Mouse (Mus musculus) gastrocnemius, postnatal 4 days (tissue): ENCODE measurements at regions not wholly inside any gene's neighbourhood (a gene's known extent, or its start where the extent isn't known, plus 50 kb on each side); places are given as distances from the start of the nearest gene placed in this dataset.
"Not testable (repeated sequence)": the region's sequence is repeated elsewhere in the genome, so short reads cannot be mapped to it uniquely, and the experiment has no call there.

Experiments used
- DNase-seq, 2 experiments: peaks; one replicate each; pipeline ENCODE4 v3.0.0; 2021 to 2022; ENCODE audit warnings: low spot score in 2 of 2, mixed read lengths in 2 of 2

GRCm38 (mm10) chr14:102805936-102806923 is 176.2 kb downstream of the Kctd12 start:
- DNase-seq: peak in 1 of 2 experiments; percentile 16

- DNase-seq: no peak
Measured at GRCm38 (mm10) chr14:102795676-102796075, 186.8 kb downstream of the Kctd12 start.

- no peak for DNase-seq
Measured at GRCm38 (mm10) chr14:102794898-102795297, 187.5 kb downstream of the Kctd12 start.

DNA sequence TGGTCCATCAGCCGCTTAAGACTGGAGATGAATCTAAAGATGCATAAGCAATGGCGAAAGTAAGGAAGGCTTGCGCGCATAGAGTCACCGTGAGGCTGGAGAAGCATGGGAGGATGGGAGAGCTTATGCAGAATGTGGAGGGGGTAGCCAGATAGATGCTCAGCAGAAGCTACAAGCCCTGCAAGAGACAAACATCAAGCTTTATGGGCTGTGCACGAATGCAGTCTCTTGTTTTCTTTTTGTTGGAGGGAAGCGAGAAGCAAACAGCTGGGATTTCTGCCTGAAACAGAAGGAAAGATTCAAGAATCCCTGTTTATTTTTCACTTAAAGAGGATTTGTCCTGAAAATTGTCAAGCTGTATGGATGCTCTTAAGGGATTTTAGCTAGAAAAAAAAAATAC is 188.7 kb downstream of the Kctd12 start:
- no peak for DNase-seq

DNA sequence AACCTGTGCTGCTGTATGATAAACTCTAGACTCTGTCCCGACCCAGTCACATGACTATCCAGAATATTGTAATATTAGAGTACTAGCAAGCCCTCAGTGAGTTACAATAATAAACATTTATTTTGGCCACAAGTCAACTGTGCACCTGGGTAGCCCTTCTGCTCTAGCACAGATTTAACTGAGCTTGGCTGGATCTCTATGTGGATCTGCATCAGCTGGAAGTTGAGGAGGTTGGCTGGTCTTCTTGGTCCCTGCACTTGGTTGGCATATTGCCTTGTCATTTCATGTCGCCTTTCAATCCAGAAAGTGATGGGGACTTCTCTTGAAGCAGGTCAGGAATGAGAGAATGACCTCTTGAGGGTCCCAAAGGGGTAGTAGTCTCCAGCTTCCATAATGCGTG is 191.5 kb downstream of the Kctd12 start:
- DNase-seq: no peak

- no peak for DNase-seq
Measured at GRCm38 (mm10) chr14:102782227-102782626, 200.2 kb downstream of the Kctd12 start.

GRCm38 (mm10) chr14:102769716-102770115 is 212.7 kb downstream of the Kctd12 start:
- no peak for DNase-seq

DNA sequence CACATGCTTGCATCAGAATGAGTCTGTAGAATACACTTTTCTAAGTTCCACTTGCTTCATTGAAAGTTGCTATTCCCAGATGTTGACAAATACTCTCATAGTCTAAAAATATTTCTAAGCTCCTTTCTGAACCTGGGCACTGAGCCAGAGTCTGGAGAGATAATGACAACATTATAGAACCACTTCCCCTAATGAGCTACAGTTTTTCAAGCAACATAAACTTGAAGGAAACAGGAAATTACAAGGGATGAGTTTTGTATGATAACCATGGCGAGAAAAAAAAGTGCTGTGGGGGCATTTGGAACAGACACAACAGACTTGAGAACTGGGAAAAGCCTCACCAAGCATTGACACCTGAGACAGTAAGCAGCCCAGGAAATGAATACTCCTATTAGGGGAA is 233.8 kb downstream of the Kctd12 start:
- peak in 1 of 2 experiments; percentile 26 for DNase-seq

DNA sequence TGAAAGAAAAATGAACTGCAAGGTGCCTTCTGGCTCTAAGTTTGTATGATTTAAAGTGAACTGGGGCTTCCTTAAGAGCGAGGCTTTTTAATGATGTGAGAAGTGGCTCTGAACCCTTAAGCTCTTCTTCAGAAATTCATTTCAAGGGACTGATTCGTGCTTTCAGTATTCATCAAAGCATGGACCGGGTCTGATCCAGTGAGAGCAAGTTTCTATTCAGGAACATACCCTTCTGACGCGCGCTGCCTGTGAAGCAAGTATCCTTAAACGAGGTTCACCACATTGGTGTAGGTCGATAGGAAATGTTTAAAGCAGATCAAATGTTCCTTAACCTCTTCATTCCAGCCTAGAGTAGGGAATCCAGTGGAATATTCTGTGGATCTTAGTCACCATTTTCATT is 240.1 kb downstream of the Kctd12 start:
- no peak for DNase-seq

- DNase-seq: no peak
Measured at GRCm38 (mm10) chr14:102736656-102737055, 245.8 kb downstream of the Kctd12 start.

- DNase-seq: not testable (repeated sequence)
Measured at GRCm38 (mm10) chr14:102733718-102734117, 248.7 kb downstream of the Kctd12 start.

- DNase-seq: no peak
Measured at GRCm38 (mm10) chr14:102731746-102732145, 250.7 kb downstream of the Kctd12 start.

DNA sequence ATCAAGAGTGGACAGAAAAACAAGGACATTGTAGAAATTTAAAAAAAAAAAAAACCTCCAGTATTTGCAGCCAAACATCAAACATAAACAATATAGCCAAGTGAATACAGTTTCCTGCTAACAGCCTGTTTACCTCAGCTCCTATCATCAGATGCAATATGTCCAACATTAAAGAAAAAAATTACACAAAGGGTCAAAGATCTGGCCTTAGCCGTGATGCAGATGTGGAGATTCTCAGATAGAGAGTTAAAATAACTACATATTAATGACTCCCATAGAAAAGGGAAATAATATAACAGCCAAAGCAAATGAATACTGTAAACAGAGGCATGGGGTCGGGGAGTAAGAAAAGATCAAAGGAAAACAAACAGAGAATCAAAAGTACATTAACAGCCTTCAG is 259.8 kb downstream of the Kctd12 start:
- DNase-seq: no peak

- DNase-seq: peak in 1 of 2 experiments; percentile 12
Measured at GRCm38 (mm10) chr14:102718558-102718957, 263.9 kb downstream of the Kctd12 start.

DNA sequence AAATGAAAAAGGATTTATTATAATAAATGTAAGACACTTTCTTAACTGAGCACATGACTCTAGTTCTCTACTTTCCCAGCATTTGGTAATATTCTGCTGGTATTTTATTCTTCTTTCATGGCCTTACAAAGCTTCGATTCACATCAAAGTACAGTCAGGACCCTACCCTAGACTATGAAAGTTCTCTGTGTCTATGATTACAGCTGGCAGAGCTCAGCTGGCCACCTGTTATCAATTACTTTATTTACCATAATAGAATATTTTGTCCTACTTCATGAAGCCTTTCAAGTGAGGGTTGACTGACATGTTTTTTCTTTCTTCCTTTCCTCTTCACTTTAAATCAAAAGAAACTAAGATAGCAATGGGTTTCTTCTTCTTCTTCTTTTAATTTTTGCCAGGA is 269.8 kb downstream of the Kctd12 start:
- no peak for DNase-seq

DNA sequence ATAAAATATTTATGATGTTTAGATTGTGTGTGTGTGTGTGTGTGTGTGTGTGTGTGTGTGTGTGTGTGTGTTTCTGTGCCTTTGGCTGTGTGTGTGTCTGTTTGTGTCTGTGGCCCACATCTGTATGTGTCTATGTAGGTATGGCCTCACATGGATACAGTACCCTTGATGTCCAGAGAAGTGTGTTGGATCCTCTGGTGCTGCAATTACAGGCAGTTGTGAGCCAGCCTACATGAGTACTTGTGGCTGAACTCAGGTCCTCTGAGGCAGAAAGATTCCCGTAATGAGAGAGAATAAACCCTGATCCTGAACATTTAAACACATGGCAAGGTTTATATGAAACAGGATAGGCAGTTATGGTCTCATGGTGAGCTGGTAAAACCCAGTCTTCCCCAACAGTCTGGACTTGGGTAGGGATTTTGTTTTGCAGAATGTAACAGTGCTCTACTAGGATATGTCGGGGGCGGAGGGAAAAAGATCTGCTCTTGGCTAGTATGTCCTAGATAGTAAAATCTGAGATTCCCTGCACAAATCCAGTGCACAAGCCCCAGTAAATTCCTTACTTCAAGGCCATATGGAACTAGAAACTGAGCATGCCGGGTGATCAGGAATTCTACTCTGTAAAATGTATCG is 275.6 kb downstream of the Kctd12 start:
- no peak for DNase-seq

GRCm38 (mm10) chr14:102701108-102701507 is 281.3 kb downstream of the Kctd12 start:
- no peak for DNase-seq

- no peak for DNase-seq
Measured at GRCm38 (mm10) chr14:102700457-102700856, 282.0 kb downstream of the Kctd12 start.

- no peak for DNase-seq
Measured at GRCm38 (mm10) chr14:102699015-102699414, 283.4 kb downstream of the Kctd12 start.

- no peak for DNase-seq
Measured at GRCm38 (mm10) chr14:102686791-102687190, 295.6 kb downstream of the Kctd12 start.

GRCm38 (mm10) chr14:102676582-102676981 is 305.9 kb downstream of the Kctd12 start:
- no peak for DNase-seq

- DNase-seq: no peak
Measured at GRCm38 (mm10) chr14:102674635-102675034, 307.8 kb downstream of the Kctd12 start.
